Mouse (Mus musculus) myocyte (in vitro differentiated cells): Measurements from ENCODE around the gene Htra3.

ENCODE experiments used
- E2F4 ChIP-seq: IDR thresholded peaks from one replicate; pipeline ENCODE4 v1.6.1; 2011; ENCODE audit warnings: mild to moderate bottlenecking, control low read depth, moderate library complexity; ENCODE audit not compliant: insufficient read depth
- MAX ChIP-seq: IDR thresholded peaks from one replicate; pipeline ENCODE4 v1.6.1; 2011; ENCODE audit warnings: low read depth, mild to moderate bottlenecking, control low read depth
- MYOG ChIP-seq, 3 experiments: IDR thresholded peaks; one replicate each; pipeline ENCODE4 v1.6.1; 2011; ENCODE audit warnings: control low read depth in 2 of 3, low read depth in 2 of 3, mild to moderate bottlenecking in 2 of 3; ENCODE audit not compliant: insufficient read length in 2 of 3, control insufficient read depth in 1 of 3, insufficient read depth in 1 of 3
- POLR2A ChIP-seq: IDR thresholded peaks from one replicate; pipeline ENCODE4 v1.6.1; 2011; ENCODE audit warnings: low read depth, mild to moderate bottlenecking, control low read depth, moderate library complexity; ENCODE audit not compliant: insufficient read length
- SRF ChIP-seq: IDR thresholded peaks from one replicate; pipeline ENCODE4 v1.6.1; 2011; ENCODE audit warnings: low read depth; ENCODE audit not compliant: control insufficient read depth, insufficient read length

- TF ChIP-seq POLR2A (no peak), MYOG (IDR thresholded peaks at IDR 0.05; ENCODE audit: control insufficient read depth in 1 of 3, insufficient read depth in 1 of 3, insufficient read length in 2 of 3, low read depth in 2 of 3) (no peak), MAX (no peak), E2F4 (no peak), SRF (no peak)
Measured at GRCm38 (mm10) chr5:35710481-35710880, 30.9 kb upstream of the Htra3 start.
